Mouse (Mus musculus): ENCODE data around the gene Magi3. TPM values are rescaled to one million over a fixed set of nuclear protein-coding genes. Genes with fewer than 3 reads are reported as not detected.

The Magi3 gene
- total and polyA plus RNA-seq, 3 experiments, result 0.68 to 2.6 (median 1.8) TPM

GRCm38 (mm10) chr3:104059001-104059622 is 161.1 kb downstream of the Magi3 start:
- dilution Hi-C loops (cut with MboI; ENCODE audit: extremely low pct_ligation_motif_present, extremely low pct_unique_long_range_greater_than_20kb, low sequenced_read_pairs) (no loop called here), in situ Hi-C loops (cut with MboI; ENCODE audit: low pct_ligation_motif_present, low pct_unique_long_range_greater_than_20kb, low sequenced_read_pairs) (no loop called here)
- no peaks in the 10 kb centered on the region for H3K4me1 ChIP-seq (ENCODE audit: control insufficient read depth in 1 of 2, insufficient read depth in 2 of 2)
- no peak overlapping the region for H3K9ac ChIP-seq (ENCODE audit: insufficient read depth, low read depth)
- no peak overlapping the region for H3K4me2 ChIP-seq (ENCODE audit: insufficient read depth, low read depth, poor library complexity, severe bottlenecking)
- no peak overlapping the region for H3K27ac ChIP-seq (ENCODE audit: insufficient read depth, low read depth)
- no peaks in the 10 kb centered on the region for H3K79me2 ChIP-seq (replicated peaks; ENCODE audit: control insufficient read depth, extremely low read depth, insufficient read depth, poor library complexity, severe bottlenecking)
- no peak overlapping the region for H3K4me3 ChIP-seq (replicated peaks in 1 of 3; ENCODE audit: low read depth in 2 of 3, low read length in 2 of 3, poor library complexity in 1 of 3)
- H3K9me3 ChIP-seq (replicated peaks; ENCODE audit: low read length), result no peaks in the 10 kb centered on the region
- DNase-seq (ENCODE audit: extremely low read depth), result no peak
- H3K27me3 ChIP-seq (replicated peaks), result no peaks in the 10 kb centered on the region
- H3K36me3 ChIP-seq (replicated peaks in 1 of 2; ENCODE audit: control insufficient read depth in 1 of 2, insufficient read depth in 1 of 2, low read length in 1 of 2), result no peaks in the 10 kb centered on the region
- TF ChIP-seq IRF4 (IDR thresholded peaks at IDR 0.05; ENCODE audit: low read depth, low read length) (no peak), MXI1 (IDR thresholded peaks at IDR 0.05; ENCODE audit: low read depth, low read length) (no peak), MAFK (IDR thresholded peaks at IDR 0.05; ENCODE audit: insufficient replicate concordance, low read length) (no peak)

GRCm38 (mm10) chr3:104032747-104033146 is 187.4 kb downstream of the Magi3 start:
- Histone ChIP-seq H3K27me3 (replicated peaks) (no peaks in the 10 kb centered on the region), H3K79me2 (replicated peaks; ENCODE audit: control insufficient read depth, extremely low read depth, insufficient read depth, poor library complexity, severe bottlenecking) (no peaks in the 10 kb centered on the region), H3K9me3 (replicated peaks; ENCODE audit: low read length) (no peaks in the 10 kb centered on the region), H3K4me1 (ENCODE audit: control insufficient read depth in 1 of 2, insufficient read depth in 2 of 2) (no peaks in the 10 kb centered on the region), H3K4me3 (replicated peaks in 1 of 3; ENCODE audit: low read depth in 2 of 3, low read length in 2 of 3, poor library complexity in 1 of 3) (no peak overlapping the region), H3K36me3 (replicated peaks in 1 of 2; ENCODE audit: control insufficient read depth in 1 of 2, insufficient read depth in 1 of 2, low read length in 1 of 2) (no peaks in the 10 kb centered on the region), H3K4me2 (ENCODE audit: insufficient read depth, low read depth, poor library complexity, severe bottlenecking) (no peak overlapping the region), H3K9ac (ENCODE audit: insufficient read depth, low read depth) (no peak overlapping the region), H3K27ac (ENCODE audit: insufficient read depth, low read depth) (no peak overlapping the region)
- TF ChIP-seq UBTF (IDR thresholded peaks at IDR 0.05; ENCODE audit: low read depth, low read length) (no peak), HCFC1 (IDR thresholded peaks at IDR 0.05; ENCODE audit: low read depth, low read length) (no peak), SMC3 (IDR thresholded peaks at IDR 0.05; ENCODE audit: low read depth, low read length) (no peak)
- DNase-seq (ENCODE audit: extremely low read depth), result no peak
- in situ Hi-C loops (cut with MboI; ENCODE audit: low pct_ligation_motif_present, low pct_unique_long_range_greater_than_20kb, low sequenced_read_pairs), result no loop called here
- dilution Hi-C loops (cut with MboI; ENCODE audit: extremely low pct_ligation_motif_present, extremely low pct_unique_long_range_greater_than_20kb, low sequenced_read_pairs), result no loop called here

- H3K4me2 ChIP-seq (ENCODE audit: insufficient read depth, low read depth, poor library complexity, severe bottlenecking), result no peak overlapping the region
- no peaks in the 10 kb centered on the region for H3K4me1 ChIP-seq (ENCODE audit: control insufficient read depth in 1 of 2, insufficient read depth in 2 of 2)
- no peak for DNase-seq (ENCODE audit: extremely low read depth)
- dilution Hi-C loops (cut with MboI; ENCODE audit: extremely low pct_ligation_motif_present, extremely low pct_unique_long_range_greater_than_20kb, low sequenced_read_pairs), result no loop called here
- H3K9ac ChIP-seq (ENCODE audit: insufficient read depth, low read depth), result no peak overlapping the region
- H3K27ac ChIP-seq (ENCODE audit: insufficient read depth, low read depth), result no peak overlapping the region
- no peaks in the 10 kb centered on the region for H3K79me2 ChIP-seq (replicated peaks; ENCODE audit: control insufficient read depth, extremely low read depth, insufficient read depth, poor library complexity, severe bottlenecking)
- in situ Hi-C loops (cut with MboI; ENCODE audit: low pct_ligation_motif_present, low pct_unique_long_range_greater_than_20kb, low sequenced_read_pairs), result no loop called here
- TF ChIP-seq USF2 (conservative IDR thresholded peaks at IDR 0.05; ENCODE audit: low read depth, low read length) (no peak), JUND (conservative IDR thresholded peaks at IDR 0.05; ENCODE audit: low read depth, low read length) (no peak), USF1 (IDR thresholded peaks at IDR 0.05; ENCODE audit: low read depth, low read length) (no peak), TCF12 (IDR thresholded peaks at IDR 0.05; ENCODE audit: low read depth, low read length) (no peak), NELFE (IDR thresholded peaks at IDR 0.05; ENCODE audit: low read depth, low read length) (no peak), RCOR1 (conservative IDR thresholded peaks at IDR 0.05; ENCODE audit: low read depth, low read length) (no peak), MXI1 (IDR thresholded peaks at IDR 0.05; ENCODE audit: low read depth, low read length) (no peak), CHD2 (IDR thresholded peaks at IDR 0.05; ENCODE audit: low read length) (no peak), UBTF (IDR thresholded peaks at IDR 0.05; ENCODE audit: low read depth, low read length) (no peak), JUN (IDR thresholded peaks at IDR 0.05; ENCODE audit: insufficient read depth, low read depth, low read length) (no peak), MAZ (IDR thresholded peaks at IDR 0.05; ENCODE audit: low read depth, low read length) (no peak), RAD21 (IDR thresholded peaks at IDR 0.05; ENCODE audit: low read depth, low read length) (no peak), IRF4 (IDR thresholded peaks at IDR 0.05; ENCODE audit: low read depth, low read length) (no peak), PAX5 (IDR thresholded peaks at IDR 0.05; ENCODE audit: low read length) (no peak), EP300 (IDR thresholded peaks at IDR 0.05; ENCODE audit: low read length) (no peak), MAFK (IDR thresholded peaks at IDR 0.05; ENCODE audit: insufficient replicate concordance, low read length) (no peak), POLR2AphosphoS2 (IDR thresholded peaks at IDR 0.05; ENCODE audit: low read depth, low read length) (no peak), KAT2A (IDR thresholded peaks at IDR 0.05; ENCODE audit: insufficient replicate concordance, low read length) (no peak), ZKSCAN1 (IDR thresholded peaks at IDR 0.05; ENCODE audit: borderline replicate concordance, low read depth, low read length) (no peak), POLR2A (IDR thresholded peaks at IDR 0.05; ENCODE audit: low read depth, low read length) (no peak)
- no peak overlapping the region for H3K4me3 ChIP-seq (replicated peaks in 1 of 3; ENCODE audit: low read depth in 2 of 3, low read length in 2 of 3, poor library complexity in 1 of 3)
- H3K9me3 ChIP-seq (replicated peaks; ENCODE audit: low read length), result no peaks in the 10 kb centered on the region
- H3K27me3 ChIP-seq (replicated peaks), result no peaks in the 10 kb centered on the region
- H3K36me3 ChIP-seq (replicated peaks in 1 of 2; ENCODE audit: control insufficient read depth in 1 of 2, insufficient read depth in 1 of 2, low read length in 1 of 2), result peaks cover 0 to 3% of the 10 kb centered on the region in 2 experiments
These were observed 188.1 kb downstream of the Magi3 start for GRCm38 (mm10) chr3:104032086-104032485.
